Mouse (Mus musculus): ENCODE measurements around the gene Hspa12a.
A peak's percentile ranks its signal among the peaks of the same experiment; 100 is the strongest.

The Hspa12a gene

GRCm38 (mm10) chr19:58942841-58943828 lies at the start of gene Hspa12a, which contains the start of gene Eno4:
Gene Hspa12a, minus strand, starts transcription at chr19:58943654.
Gene Eno4, plus strand, starts transcription at chr19:58943425.
- peak; percentile 83 for DNase-seq (ENCODE audit: low read depth)

- no peak for DNase-seq (ENCODE audit: low read depth)
Measured at GRCm38 (mm10) chr19:58981571-58981970, 38.1 kb upstream of the Hspa12a start.

- no peak for DNase-seq (ENCODE audit: low read depth)
Measured at GRCm38 (mm10) chr19:58980056-58980440, 36.6 kb upstream of the Hspa12a start.

- no peak for DNase-seq (ENCODE audit: low read depth)
Measured at GRCm38 (mm10) chr19:58979436-58980055, 36.1 kb upstream of the Hspa12a start.

GRCm38 (mm10) chr19:58978401-58979171 lies 35.1 kb upstream of the Hspa12a start:
- peak; percentile 23 for DNase-seq (ENCODE audit: low read depth)

- DNase-seq (ENCODE audit: low read depth) = no peak
Measured at GRCm38 (mm10) chr19:58975216-58975863, 31.9 kb upstream of the Hspa12a start.

GRCm38 (mm10) chr19:58974126-58974525 lies 30.7 kb upstream of the Hspa12a start:
- no peak for DNase-seq (ENCODE audit: low read depth)

- no peak for DNase-seq (ENCODE audit: low read depth)
Measured at GRCm38 (mm10) chr19:58970826-58971225, 27.4 kb upstream of the Hspa12a start.

GRCm38 (mm10) chr19:58968731-58969506 lies 25.5 kb upstream of the Hspa12a start:
- no peak for DNase-seq (ENCODE audit: low read depth)

- DNase-seq (ENCODE audit: low read depth) = no peak
Measured at GRCm38 (mm10) chr19:58963011-58963410, 19.6 kb upstream of the Hspa12a start.

GRCm38 (mm10) chr19:58954779-58955178 lies 11.3 kb upstream of the Hspa12a start:
- DNase-seq (ENCODE audit: low read depth) = no peak

- DNase-seq (ENCODE audit: low read depth) = no peak
Measured at GRCm38 (mm10) chr19:58952236-58952635, 8.8 kb upstream of the Hspa12a start.

GRCm38 (mm10) chr19:58951521-58951920 lies 8.1 kb upstream of the Hspa12a start:
- DNase-seq (ENCODE audit: low read depth) = no peak

- DNase-seq (ENCODE audit: low read depth) = no peak
Measured at GRCm38 (mm10) chr19:58945959-58946358, 2.5 kb upstream of the Hspa12a start.

GRCm38 (mm10) chr19:58933062-58933461 lies 10.4 kb downstream of the Hspa12a start:
- DNase-seq (ENCODE audit: low read depth) = no peak

- DNase-seq (ENCODE audit: low read depth) = no peak
Measured at GRCm38 (mm10) chr19:58931081-58931800, 12.2 kb downstream of the Hspa12a start.

- DNase-seq (ENCODE audit: low read depth) = no peak
Measured at GRCm38 (mm10) chr19:58919148-58919547, 24.3 kb downstream of the Hspa12a start.

GRCm38 (mm10) chr19:58918597-58918996 lies 24.9 kb downstream of the Hspa12a start:
- no peak for DNase-seq (ENCODE audit: low read depth)

GRCm38 (mm10) chr19:58913301-58913700 lies 30.2 kb downstream of the Hspa12a start:
- no peak for DNase-seq (ENCODE audit: low read depth)

- peak; percentile 32 for DNase-seq (ENCODE audit: low read depth)
Measured at GRCm38 (mm10) chr19:58911386-58911785, 32.1 kb downstream of the Hspa12a start.
